Mouse (Mus musculus): ENCODE results near the gene Mex3d. TPM values are rescaled to one million over a fixed set of nuclear protein-coding genes. Genes with fewer than 3 reads are reported as not detected.
A peak's percentile ranks its signal among the peaks of the same experiment; 100 is the strongest.
"Not testable (repeated sequence)": the region's sequence is repeated elsewhere in the genome, so short reads cannot be mapped to it uniquely, and the experiment has no call there.

Gene Mex3d
- polyA plus RNA-seq, 1 experiment from 2014 or later, result 0.72 TPM

- TF ChIP-seq CTCF (IDR thresholded peaks at IDR 0.05; ENCODE audit: low read depth) (peak; percentile 97), EP300 (IDR thresholded peaks at IDR 0.05; ENCODE audit: low read depth) (no peak)
- H3K36me3 ChIP-seq (replicated peaks; ENCODE audit: insufficient read depth, low read length), result no peaks in the 10 kb centered on the region
- H3K9ac ChIP-seq (replicated peaks), result peak within 1 kb of the TSS; percentile 57
- peak within 1 kb of the TSS; percentile 80 for H3K4me2 ChIP-seq (ENCODE audit: low read depth, low read length)
- peaks cover 45% of the 10 kb centered on the region for H3K27me3 ChIP-seq (ENCODE audit: insufficient read depth, low read length)
- DNase-seq (peak; percentile 82), ATAC-seq (peak; percentile 41)
- H3K27ac ChIP-seq (ENCODE audit: low read depth), result no peak within 1 kb of the TSS
- H3K4me3 ChIP-seq (ENCODE audit: low read depth, low read length), result peak within 1 kb of the TSS; percentile 46
- no peaks in the 10 kb centered on the region for H3K9me3 ChIP-seq (ENCODE audit: low read length)
- peaks cover 40% of the 10 kb centered on the region for H3K4me1 ChIP-seq (ENCODE audit: insufficient read depth)
- 2% methylated on average over 37 of the region's 42 CpGs for WGBS (ENCODE audit: insufficient replicate concordance)
Measured at GRCm38 (mm10) chr10:80348244-80348781, 39.1 kb downstream of the Mex3d start, which contains the start of gene Adamtsl5. Gene Adamtsl5, minus strand, starts transcription at chr10:80348412.

- Histone ChIP-seq H3K4me2 (ENCODE audit: low read depth, low read length) (peak overlapping the region; percentile 80), H3K9me3 (ENCODE audit: low read length) (no peaks in the 10 kb centered on the region), H3K4me3 (ENCODE audit: low read depth, low read length) (peak overlapping the region; percentile 46), H3K4me1 (ENCODE audit: insufficient read depth) (peaks cover 47% of the 10 kb centered on the region), H3K27ac (ENCODE audit: low read depth) (no peak overlapping the region), H3K27me3 (ENCODE audit: insufficient read depth, low read length) (peaks cover 44% of the 10 kb centered on the region), H3K36me3 (replicated peaks; ENCODE audit: insufficient read depth, low read length) (no peaks in the 10 kb centered on the region), H3K9ac (replicated peaks) (peak overlapping the region; percentile 57)
- WGBS (ENCODE audit: insufficient replicate concordance), result 13% methylated on average over 17 of the region's 17 CpGs
- TF ChIP-seq CTCF (IDR thresholded peaks at IDR 0.05; ENCODE audit: low read depth) (no peak), EP300 (IDR thresholded peaks at IDR 0.05; ENCODE audit: low read depth) (no peak)
- ATAC-seq (no peak), DNase-seq (peak; percentile 58)
Measured at GRCm38 (mm10) chr10:80347514-80347967, 39.9 kb downstream of the Mex3d start.

GRCm38 (mm10) chr10:80345929-80346328 lies 41.5 kb downstream of the Mex3d start:
- H3K36me3 ChIP-seq (replicated peaks; ENCODE audit: insufficient read depth, low read length); H3K9me3 ChIP-seq (ENCODE audit: low read length); H3K4me3 ChIP-seq (ENCODE audit: low read depth, low read length); H3K9ac ChIP-seq (replicated peaks); H3K4me2 ChIP-seq (ENCODE audit: low read depth, low read length); H3K27ac ChIP-seq (ENCODE audit: low read depth); ATAC-seq; DNase-seq: not testable (repeated sequence)
- H3K27me3 ChIP-seq (ENCODE audit: insufficient read depth, low read length), result peaks cover 60% of the 10 kb centered on the region
- peaks cover 62% of the 10 kb centered on the region for H3K4me1 ChIP-seq (ENCODE audit: insufficient read depth)
- WGBS (ENCODE audit: insufficient replicate concordance), result 79% methylated on average over 5 of the region's 6 CpGs

GRCm38 (mm10) chr10:80345122-80345521 lies 42.3 kb downstream of the Mex3d start:
- WGBS (ENCODE audit: insufficient replicate concordance), result 15% methylated on average over 12 of the region's 16 CpGs
- Histone ChIP-seq H3K4me2 (ENCODE audit: low read depth, low read length) (peak overlapping the region; percentile 76), H3K27ac (ENCODE audit: low read depth) (peak overlapping the region; percentile 91), H3K9me3 (ENCODE audit: low read length) (no peaks in the 10 kb centered on the region), H3K27me3 (ENCODE audit: insufficient read depth, low read length) (peaks cover 66% of the 10 kb centered on the region), H3K36me3 (replicated peaks; ENCODE audit: insufficient read depth, low read length) (no peaks in the 10 kb centered on the region), H3K4me1 (ENCODE audit: insufficient read depth) (peaks cover 68% of the 10 kb centered on the region), H3K9ac (replicated peaks) (peak overlapping the region; percentile 60), H3K4me3 (ENCODE audit: low read depth, low read length) (peak overlapping the region; percentile 36)
- DNase-seq (peak; percentile 77), ATAC-seq (peak; percentile 20; the same call in 1 of the 2 replicates)
- no peak for TF ChIP-seq CTCF (IDR thresholded peaks at IDR 0.05; ENCODE audit: low read depth)
- TF ChIP-seq EP300 (IDR thresholded peaks at IDR 0.05; ENCODE audit: low read depth), result no peak

GRCm38 (mm10) chr10:80344131-80344661 lies 43.3 kb downstream of the Mex3d start:
- peak overlapping the region; percentile 36 for H3K4me3 ChIP-seq (ENCODE audit: low read depth, low read length)
- ATAC-seq, result peak; percentile 71
- peak overlapping the region; percentile 91 for H3K27ac ChIP-seq (ENCODE audit: low read depth)
- H3K9ac ChIP-seq (replicated peaks), result peak overlapping the region; percentile 60
- H3K4me2 ChIP-seq (ENCODE audit: low read depth, low read length), result peak overlapping the region; percentile 76
- peaks cover 62% of the 10 kb centered on the region for H3K27me3 ChIP-seq (ENCODE audit: insufficient read depth, low read length)
- H3K36me3 ChIP-seq (replicated peaks; ENCODE audit: insufficient read depth, low read length), result no peaks in the 10 kb centered on the region
- TF ChIP-seq CTCF (IDR thresholded peaks at IDR 0.05; ENCODE audit: low read depth) (no peak), EP300 (IDR thresholded peaks at IDR 0.05; ENCODE audit: low read depth) (peak; percentile 70)
- H3K9me3 ChIP-seq (ENCODE audit: low read length), result no peaks in the 10 kb centered on the region
- peaks cover 68% of the 10 kb centered on the region for H3K4me1 ChIP-seq (ENCODE audit: insufficient read depth)
- peak; percentile 83 for DNase-seq
- 23% methylated on average over 9 of the region's 9 CpGs for WGBS (ENCODE audit: insufficient replicate concordance)

- Histone ChIP-seq H3K4me1 (ENCODE audit: insufficient read depth) (peaks cover 66% of the 10 kb centered on the region), H3K36me3 (replicated peaks; ENCODE audit: insufficient read depth, low read length) (no peaks in the 10 kb centered on the region), H3K9me3 (ENCODE audit: low read length) (no peaks in the 10 kb centered on the region), H3K9ac (replicated peaks) (peak overlapping the region; percentile 19; the same call in 1 of the 2 replicates), H3K27me3 (ENCODE audit: insufficient read depth, low read length) (peaks cover 55% of the 10 kb centered on the region), H3K4me3 (ENCODE audit: low read depth, low read length) (peak overlapping the region; percentile 36), H3K27ac (ENCODE audit: low read depth) (peak overlapping the region; percentile 91), H3K4me2 (ENCODE audit: low read depth, low read length) (peak overlapping the region; percentile 76)
- TF ChIP-seq EP300 (IDR thresholded peaks at IDR 0.05; ENCODE audit: low read depth) (no peak), CTCF (IDR thresholded peaks at IDR 0.05; ENCODE audit: low read depth) (no peak)
- 0 out of 2 replicates have a peak, but pooled peaks have one; percentile 4 for ATAC-seq
- DNase-seq, result no peak
- WGBS (ENCODE audit: insufficient replicate concordance), result 26% methylated on average over 11 of the region's 13 CpGs
Measured at GRCm38 (mm10) chr10:80343425-80343895, 44.0 kb downstream of the Mex3d start.

Data from liver, postnatal 0 days (tissue).